In the genomic region with DNA sequence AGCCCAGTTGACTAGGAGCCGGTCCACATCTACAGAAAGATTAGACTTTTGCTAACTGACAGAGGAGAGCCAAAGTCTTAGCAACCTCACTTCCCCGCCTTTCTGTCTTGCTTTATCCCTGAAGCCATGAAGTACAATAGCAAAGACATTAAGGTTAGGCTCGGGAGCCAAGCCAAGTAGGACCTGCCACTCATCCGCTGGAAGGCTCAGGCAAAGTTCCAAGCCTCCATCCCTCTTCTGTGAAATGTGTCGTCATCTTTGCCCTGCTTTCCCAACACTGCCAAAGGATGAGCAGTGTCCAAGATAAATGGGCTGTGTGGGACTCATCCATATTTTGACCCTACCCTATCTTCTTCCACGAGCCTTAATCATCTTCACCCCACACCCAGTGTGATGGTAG, we compare ENCODE assay signal across 11 mouse cellular contexts.
DNase-seq lines count a peak whose midpoint lies in the region; ATAC-seq and TF ChIP-seq lines count a peak whose summit lies in the region.
"Had no signal": no experiment of that assay in that cellular context is flagged by ENCODE, and none has a peak within 500 bp of the region (broad histone marks: within the 10 kb centered on the region; RNA-seq: fewer than 3 reads in every experiment).

No protein-coding gene starts in this region.

- no peaks in the 10 kb centered on the region for H3K27me3 ChIP-seq in liver, adult 2 months (ENCODE audit: control insufficient read depth, insufficient read depth, low read length)
- no peaks in the 10 kb centered on the region for H3K27me3 ChIP-seq in liver, embryonic 11.5 days (replicated peaks; ENCODE audit: control insufficient read depth, insufficient read depth, low read length)
- H3K27me3 ChIP-seq in forebrain, embryonic 16.5 days (replicated peaks; ENCODE audit: control insufficient read depth, insufficient read depth, low read length) = no peaks in the 10 kb centered on the region
- H3K27me3 ChIP-seq: liver, embryonic 12.5 days had no signal

- H3K4me1 ChIP-seq in liver, adult 2 months (ENCODE audit: control insufficient read depth, insufficient read depth, low read length) = peaks cover 2% of the 10 kb centered on the region; the same call in 1 of the 2 replicates
- H3K4me1 ChIP-seq in liver, embryonic 11.5 days (replicated peaks; ENCODE audit: control insufficient read depth, insufficient read depth, low read length) = 0 out of 2 replicates have a peak, but pooled peaks cover 2% of the 10 kb centered on the region
- peaks cover 25% of the 10 kb centered on the region for H3K4me1 ChIP-seq in forebrain, embryonic 16.5 days (replicated peaks; ENCODE audit: control insufficient read depth, insufficient read depth, low read length)
- H3K4me1 ChIP-seq: liver, embryonic 12.5 days had no signal

- H3K4me2 ChIP-seq in liver, embryonic 11.5 days = no peak overlapping the region
- no peak overlapping the region for H3K4me2 ChIP-seq in forebrain, embryonic 16.5 days (ENCODE audit: low read length)
- H3K4me2 ChIP-seq: liver, embryonic 12.5 days had no signal

- ATAC-seq in liver, embryonic 11.5 days (replicated peaks; ENCODE audit: low FRiP score) = no peak
- no peak for ATAC-seq in forebrain, embryonic 16.5 days
- ATAC-seq: liver, embryonic 12.5 days had no signal

- TF ChIP-seq POLR2A in liver, adult 2 months (IDR thresholded peaks at IDR 0.05; ENCODE audit: extremely low read depth, insufficient read depth, low read length) = no peak

- 45% methylated on average over 6 of the region's 6 CpGs for WGBS in liver, adult 2 months
- WGBS in liver, embryonic 11.5 days = 67% methylated on average over 6 of the region's 6 CpGs
- 17% methylated on average over 6 of the region's 6 CpGs for WGBS in forebrain, embryonic 16.5 days

- no peak overlapping the region for H3K27ac ChIP-seq in liver, adult 2 months (replicated peaks; ENCODE audit: insufficient read depth, low read depth, low read length)
- H3K27ac ChIP-seq in liver, embryonic 11.5 days (ENCODE audit: low read depth, low read length) = no peak overlapping the region
- H3K27ac ChIP-seq in forebrain, embryonic 16.5 days (ENCODE audit: low read length) = peak overlapping the region; percentile 60
- H3K27ac ChIP-seq: layer of hippocampus, adult 2 months; liver, embryonic 12.5 days had no signal

- no peaks in the 10 kb centered on the region for H3K9me3 ChIP-seq in liver, embryonic 11.5 days (ENCODE audit: control insufficient read depth, low read length)
- no peaks in the 10 kb centered on the region for H3K9me3 ChIP-seq in forebrain, embryonic 16.5 days (ENCODE audit: control insufficient read depth, low read length)
- H3K9me3 ChIP-seq: liver, embryonic 12.5 days had no signal

- DNase-seq in cerebellum, postnatal 10 days = peak; percentile 54 to 60
- DNase-seq in cerebellum, adult 18-20 months = no peak
- peak; percentile 43 for DNase-seq in liver, adult 2 months (ENCODE audit: extremely low read depth, low read depth, low spot score)
- DNase-seq in liver, embryonic 11.5 days (ENCODE audit: low spot score) = no peak
- DNase-seq in adrenal gland, postnatal 14 days = peak; percentile 60
- DNase-seq in thymus, postnatal 14 days = no peak
- no peak for DNase-seq in cerebellum, adult 8-10 months
- DNase-seq: right cerebral cortex, postnatal 14 days had no signal

- no peaks in the 10 kb centered on the region for H3K79me2 ChIP-seq in liver, adult 2 months (ENCODE audit: control insufficient read depth, insufficient read depth, low read length)

- TF ChIP-seq CTCF in liver, adult 2 months (IDR thresholded peaks at IDR 0.05; ENCODE audit: low read depth, low read length) = no peak

- H3K9ac ChIP-seq in liver, adult 2 months (ENCODE audit: low read depth, low read length) = no peak overlapping the region
- no peak overlapping the region for H3K9ac ChIP-seq in liver, embryonic 11.5 days (ENCODE audit: low read depth, low read length)
- no peak overlapping the region for H3K9ac ChIP-seq in forebrain, embryonic 16.5 days (replicated peaks; ENCODE audit: low read depth, low read length)
- H3K9ac ChIP-seq: liver, embryonic 12.5 days had no signal

- no peaks in the 10 kb centered on the region for H3K36me3 ChIP-seq in liver, adult 2 months (ENCODE audit: control insufficient read depth, insufficient read depth, low read length)
- no peaks in the 10 kb centered on the region for H3K36me3 ChIP-seq in liver, embryonic 11.5 days (ENCODE audit: control insufficient read depth, insufficient read depth, low read length)
- H3K36me3 ChIP-seq in forebrain, embryonic 16.5 days (ENCODE audit: control insufficient read depth, insufficient read depth) = no peaks in the 10 kb centered on the region
- H3K36me3 ChIP-seq: liver, embryonic 12.5 days had no signal

- no peak overlapping the region for H3K4me3 ChIP-seq in liver, adult 2 months (ENCODE audit: insufficient read depth, low read depth, low read length)
- no peak overlapping the region for H3K4me3 ChIP-seq in liver, embryonic 11.5 days (ENCODE audit: low read depth, low read length)
- H3K4me3 ChIP-seq in forebrain, embryonic 16.5 days (replicated peaks; ENCODE audit: low read length) = no peak overlapping the region
- H3K4me3 ChIP-seq: layer of hippocampus, adult 2 months; liver, embryonic 12.5 days had no signal

Comparison
In these comparisons a context has a peak if more than half of its experiments do, and no peak if none do; other contexts are left out.
1. DNase-seq: peak in cerebellum, postnatal 10 days (2 of 2), liver, adult 2 months (single experiment) and adrenal gland, postnatal 14 days (single experiment); none in cerebellum, adult 18-20 months (0 of 2), liver, embryonic 11.5 days (single experiment), thymus, postnatal 14 days (single experiment) and cerebellum, adult 8-10 months (single experiment).